ENCODE assay signal across 8 mouse cellular contexts in the genomic region with DNA sequence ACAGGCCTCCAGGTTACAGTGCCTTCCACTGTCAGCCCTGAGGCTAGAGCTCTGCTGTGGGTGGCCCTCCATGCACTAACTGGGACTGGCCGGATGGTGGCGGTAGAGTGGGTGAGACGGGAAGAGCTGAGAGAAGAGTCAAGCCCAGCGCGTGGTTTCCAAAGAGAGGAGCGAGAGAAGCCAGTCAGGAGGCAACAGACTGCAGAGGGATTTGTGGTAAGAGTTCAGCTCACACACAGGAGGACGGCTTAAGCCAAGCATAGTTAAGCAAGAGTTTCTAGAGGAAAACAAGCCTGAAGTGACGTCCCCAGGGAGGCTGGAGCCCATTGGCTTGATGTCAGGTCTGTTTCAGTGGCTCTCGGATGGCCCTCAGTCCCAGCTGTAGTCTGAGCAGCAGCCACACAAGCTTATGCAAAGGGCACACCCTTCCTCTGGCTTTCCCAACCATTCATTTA.
DNase-seq lines count a peak whose midpoint lies in the region; ATAC-seq lines count a peak whose summit lies in the region.

No protein-coding gene starts in this region.

- DNase-seq in adipocyte (ENCODE audit: low spot score), result peak; percentile 97
- DNase-seq in embryo, embryonic 10 days (ENCODE audit: low spot score), result peak; percentile 93
- DNase-seq in gastrocnemius, postnatal 14 days, result peak; percentile 92
- peak; percentile 47 to 88 for DNase-seq in left cerebral cortex, adult 9 months (ENCODE audit: low spot score in 2 of 2)
- peak; percentile 90 to 95 for DNase-seq in right cerebral cortex, postnatal 10 days (ENCODE audit: low spot score in 2 of 2)
- peak; percentile 90 for DNase-seq in urinary bladder, postnatal 25 days (ENCODE audit: low spot score)

- peak; percentile 88 for ATAC-seq in inflammation-experienced regulatory T-cells, adult 6 months
- ATAC-seq in megakaryocyte progenitor cell, adult 5-6 weeks (replicated peaks; ENCODE audit: poor library complexity), result peak; percentile 85

- intact Hi-C loops in gastrocnemius, postnatal 14 days (cut with DNase I; ENCODE audit: low total_unique reads), result loop anchor here (5.0 kb wide), 2 partner anchors 108 to 333 kb away; no protein-coding TSS in a partner anchor

Comparison
In these comparisons a context has a peak if more than half of its experiments do, and no peak if none do; other contexts are left out.
1. Peak in every context shown above with its lines: DNase-seq and ATAC-seq.